Mouse (Mus musculus): ENCODE data around the gene Slc39a8. TPM values are rescaled to one million over a fixed set of nuclear protein-coding genes. Genes with fewer than 3 reads are reported as not detected.

Slc39a8 gene
- total RNA-seq, 1 experiment from 2014 or later = not detected

DNA sequence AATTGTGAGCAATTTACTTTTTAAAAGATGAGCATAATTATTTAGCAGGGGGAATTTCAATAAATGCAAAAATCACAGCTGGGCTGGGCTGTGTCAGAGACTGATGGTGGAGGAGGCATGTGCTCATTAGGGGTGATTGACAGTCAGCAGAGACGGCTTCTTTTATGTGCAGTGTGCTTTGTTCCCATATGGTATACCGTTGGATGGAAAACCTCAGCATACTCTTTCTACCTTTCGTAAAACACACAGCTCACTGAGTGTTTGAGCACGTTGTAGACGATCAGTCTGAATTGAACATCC is 62.7 kb downstream of the Slc39a8 start:
- ATAC-seq (replicated peaks; ENCODE audit: insufficient number of reproducible peaks, low FRiP score, low TSS enrichment, poor library complexity, severe bottlenecking) = no peak

DNA sequence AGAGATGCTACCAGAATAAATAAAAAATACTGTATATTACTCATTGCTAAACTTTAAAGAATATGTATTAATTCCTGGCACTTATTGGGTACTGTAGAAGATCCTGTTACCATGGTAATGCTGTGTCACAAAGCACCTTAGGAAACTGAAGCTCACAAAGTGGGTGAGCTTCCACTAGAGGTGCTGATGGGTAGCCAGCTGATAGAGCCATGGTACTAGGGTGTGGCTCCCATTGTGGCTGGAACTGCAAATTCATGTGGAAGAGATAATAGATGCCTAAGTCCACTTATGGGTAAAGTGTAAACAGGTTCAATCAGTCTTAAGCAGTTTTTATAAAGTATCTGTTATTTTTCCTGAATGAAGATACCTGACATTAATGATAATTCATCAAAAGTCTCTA is 64.3 kb downstream of the Slc39a8 start:
- ATAC-seq (replicated peaks; ENCODE audit: insufficient number of reproducible peaks, low FRiP score, low TSS enrichment, poor library complexity, severe bottlenecking) = no peak

GRCm38 (mm10) chr3:135903366-135903765 is 78.3 kb downstream of the Slc39a8 start:
- ATAC-seq (replicated peaks; ENCODE audit: insufficient number of reproducible peaks, low FRiP score, low TSS enrichment, poor library complexity, severe bottlenecking) = no peak

- ATAC-seq (replicated peaks; ENCODE audit: insufficient number of reproducible peaks, low FRiP score, low TSS enrichment, poor library complexity, severe bottlenecking) = no peak
Measured at GRCm38 (mm10) chr3:135904881-135905280, 79.8 kb downstream of the Slc39a8 start.

DNA sequence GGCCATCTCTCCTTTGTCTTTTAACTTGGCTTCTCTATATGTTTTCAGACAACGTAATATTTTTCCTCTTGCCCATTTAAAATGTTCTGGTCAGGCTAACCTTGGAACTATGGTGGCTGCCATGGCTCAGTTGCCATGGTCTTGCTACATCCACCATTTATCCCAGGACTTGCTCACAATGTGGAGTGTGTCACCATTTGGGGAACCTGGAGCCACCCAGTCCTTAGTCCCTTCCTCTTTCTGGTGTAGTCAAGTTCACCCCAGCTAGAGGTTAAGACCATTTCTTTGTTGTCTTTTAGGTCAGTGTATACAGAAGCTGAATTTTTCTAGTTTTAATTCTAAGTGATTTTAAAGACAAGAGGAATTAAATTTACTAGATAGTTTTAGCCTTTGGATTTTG is 80.7 kb downstream of the Slc39a8 start:
- ATAC-seq (replicated peaks; ENCODE audit: insufficient number of reproducible peaks, low FRiP score, low TSS enrichment, poor library complexity, severe bottlenecking) = no peak

DNA sequence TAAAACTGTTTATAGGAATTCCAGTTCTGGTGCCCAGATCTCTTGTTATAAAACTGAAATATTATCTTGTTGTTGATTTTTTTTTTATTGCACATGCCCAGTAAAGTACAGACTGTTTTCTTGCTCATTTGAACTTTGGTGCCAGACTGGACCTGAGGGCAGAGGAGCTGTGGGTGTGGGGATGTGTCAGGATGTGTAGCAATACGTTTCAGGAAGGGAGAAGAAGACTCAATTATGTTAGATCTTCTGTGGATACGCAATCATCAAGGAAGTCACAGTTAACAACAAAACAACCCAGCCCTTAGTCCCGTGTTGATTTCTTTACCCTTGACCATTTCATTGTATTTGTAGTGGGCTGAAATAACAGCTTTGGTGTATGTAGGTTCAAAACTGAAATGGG is 81.9 kb downstream of the Slc39a8 start:
- ATAC-seq (replicated peaks; ENCODE audit: insufficient number of reproducible peaks, low FRiP score, low TSS enrichment, poor library complexity, severe bottlenecking) = no peak

GRCm38 (mm10) chr3:135915941-135916340 is 90.9 kb downstream of the Slc39a8 start:
- no peak for ATAC-seq (replicated peaks; ENCODE audit: insufficient number of reproducible peaks, low FRiP score, low TSS enrichment, poor library complexity, severe bottlenecking)

DNA sequence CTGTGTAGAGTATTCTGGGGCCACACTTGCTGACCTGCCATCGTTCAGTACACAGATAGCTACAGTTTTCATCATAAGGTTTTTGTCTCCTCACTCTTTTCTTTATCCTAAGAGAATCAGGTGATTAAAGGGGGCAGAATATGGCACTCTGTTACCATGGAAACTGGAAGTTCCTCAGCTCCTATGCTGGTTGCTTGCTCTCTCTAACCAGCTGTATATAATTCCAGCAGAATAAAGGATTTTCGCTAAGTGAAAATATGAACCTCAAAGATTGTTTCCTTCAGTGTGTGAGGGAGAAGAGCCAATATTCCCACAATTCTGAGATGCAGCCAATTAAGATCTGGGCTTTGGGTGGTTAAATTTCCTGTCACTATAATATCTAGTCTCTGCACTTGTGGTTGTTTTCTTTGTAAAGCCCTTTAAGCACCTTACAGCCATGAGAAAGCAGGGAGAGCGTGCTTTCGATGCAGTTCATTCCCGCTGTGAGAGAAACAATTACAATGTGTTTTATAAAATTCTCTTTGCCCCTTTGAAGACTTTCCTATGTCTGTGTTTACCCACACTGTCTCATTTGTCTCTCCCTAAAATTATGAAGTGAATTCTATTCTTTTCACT is 93.6 kb downstream of the Slc39a8 start:
- no peak for ATAC-seq (replicated peaks; ENCODE audit: insufficient number of reproducible peaks, low FRiP score, low TSS enrichment, poor library complexity, severe bottlenecking)

DNA sequence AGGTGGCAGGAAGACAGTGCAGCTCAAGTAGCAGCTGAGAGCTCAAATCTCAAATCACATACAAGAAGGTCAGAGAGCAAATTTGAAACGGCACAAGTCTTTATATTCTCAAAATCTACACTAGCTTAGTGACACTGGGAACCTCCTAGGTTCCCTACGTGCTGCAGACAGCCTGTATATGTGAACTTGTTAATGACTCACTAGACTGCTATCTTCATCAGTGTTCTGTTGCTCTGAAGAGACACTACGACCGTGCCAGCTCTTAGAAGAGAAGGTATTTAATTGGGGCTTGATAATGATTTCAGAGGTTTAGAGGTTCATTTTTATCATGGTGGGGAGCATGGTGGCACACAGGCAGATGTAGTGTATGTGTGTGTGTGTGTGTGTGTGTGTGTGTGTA is 94.2 kb downstream of the Slc39a8 start:
- no peak for ATAC-seq (replicated peaks; ENCODE audit: insufficient number of reproducible peaks, low FRiP score, low TSS enrichment, poor library complexity, severe bottlenecking)

DNA sequence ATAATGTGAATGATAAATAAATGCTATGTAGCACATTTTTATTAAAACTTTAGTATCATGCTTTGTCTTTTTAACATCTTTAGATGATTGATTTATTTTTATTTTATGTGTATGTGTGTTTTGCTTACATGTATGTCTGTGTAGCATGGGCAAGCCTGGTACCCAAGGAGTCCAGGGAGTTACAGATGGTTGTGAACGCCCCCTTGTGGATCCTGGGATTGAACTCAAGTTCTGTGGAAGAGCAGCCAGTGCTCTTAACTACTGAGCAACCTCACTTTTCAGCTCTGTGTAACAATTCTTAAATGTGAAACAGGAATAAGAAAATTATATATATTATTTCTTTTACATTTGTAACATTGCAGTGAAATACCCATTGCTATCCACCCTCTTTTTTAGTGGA is 101.7 kb downstream of the Slc39a8 start:
- no peak for ATAC-seq (replicated peaks; ENCODE audit: insufficient number of reproducible peaks, low FRiP score, low TSS enrichment, poor library complexity, severe bottlenecking)

DNA sequence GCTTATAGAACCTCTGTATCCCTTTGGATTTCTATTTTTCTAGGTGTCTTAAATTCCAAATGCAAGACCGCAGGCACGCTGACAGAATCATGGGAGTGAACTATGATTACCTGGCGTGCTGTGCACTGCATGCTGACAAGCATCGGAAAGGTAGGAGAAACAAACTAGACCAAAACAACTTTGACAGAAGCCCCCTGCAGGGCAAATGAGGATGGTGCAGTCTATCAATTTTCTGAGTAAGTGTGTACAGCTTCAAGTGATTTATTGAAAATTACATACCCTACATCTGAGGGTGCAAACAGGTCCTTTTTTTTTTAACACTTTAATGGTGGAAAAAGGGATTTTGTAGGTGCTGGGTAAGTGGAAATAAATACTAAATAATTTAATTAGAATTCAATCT is 103.1 kb downstream of the Slc39a8 start:
- ATAC-seq (replicated peaks; ENCODE audit: insufficient number of reproducible peaks, low FRiP score, low TSS enrichment, poor library complexity, severe bottlenecking) = no peak

- ATAC-seq (replicated peaks; ENCODE audit: insufficient number of reproducible peaks, low FRiP score, low TSS enrichment, poor library complexity, severe bottlenecking) = no peak
Measured at GRCm38 (mm10) chr3:135937455-135937854, 112.4 kb downstream of the Slc39a8 start.

Other genes starting within 250 kb of the Slc39a8 start
- 259 to 315 TPM (median 292 TPM) in 3 replicates for gene Nfkb1, start 133.7 kb upstream of the Slc39a8 start, total RNA-seq (2017)

Measured in monocyte, adult 5-6 weeks (primary cell).